Mouse (Mus musculus) embryonic fibroblast, embryonic 13.5 days (primary cell): ENCODE data around the gene Efna2.

Source experiments
- CTCF ChIP-seq: IDR thresholded peaks from 2 replicates; pipeline ENCODE4 v1.5.1; 2011; ENCODE audit warnings: mild to moderate bottlenecking, control low read depth, low read length, moderate library complexity, borderline replicate concordance; ENCODE audit not compliant: insufficient read depth
- POLR2A ChIP-seq: IDR thresholded peaks from 2 replicates; pipeline ENCODE4 v1.6.1; 2011; ENCODE audit warnings: low read depth, mild to moderate bottlenecking, control low read depth, low read length, moderate library complexity

DNA sequence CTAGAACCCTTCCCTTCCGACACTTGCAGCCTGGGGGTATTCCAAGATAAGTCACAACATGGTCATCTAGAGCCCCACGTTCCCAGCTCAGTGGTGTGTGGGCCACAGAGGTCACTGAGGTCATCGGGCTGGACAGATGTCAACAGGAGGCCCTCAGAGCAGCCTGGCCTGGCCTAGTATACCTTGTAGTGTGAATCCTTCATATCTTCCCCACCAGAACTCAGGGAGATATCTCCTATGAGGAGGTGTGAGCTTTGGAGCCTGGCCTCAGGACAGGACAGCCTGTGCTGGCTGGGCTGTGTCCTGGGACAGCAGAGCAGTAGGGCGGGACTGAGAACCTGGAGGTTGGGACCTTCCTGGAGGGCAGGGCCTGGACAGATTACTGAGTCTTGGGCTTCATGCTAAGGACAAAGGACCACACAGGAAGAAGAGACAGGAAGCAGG lies 32.7 kb upstream of the Efna2 start:
- TF ChIP-seq POLR2A (no peak), CTCF (no peak)
